In genomic region chr12:14875290-14875689, GRCm38 (mm10) we compare ENCODE assay signal across 17 mouse cellular contexts.
"Had no signal": no experiment of that assay in that cellular context is flagged by ENCODE, and none has a peak within 500 bp of the region (broad histone marks: within the 10 kb centered on the region; RNA-seq: fewer than 3 reads in every experiment).

No protein-coding gene starts in this region.

- H3K4me2 ChIP-seq: liver, embryonic 15.5 days; lung, embryonic 15.5 days; neural tube, embryonic 12.5 days; stomach, embryonic 15.5 days had no signal

- H3K4me1 ChIP-seq: liver, embryonic 15.5 days; lung, embryonic 15.5 days; megakaryocyte, embryonic 14.5 days; neural tube, embryonic 12.5 days; stomach, embryonic 15.5 days had no signal

- H3K27me3 ChIP-seq: liver, embryonic 15.5 days; lung, embryonic 15.5 days; megakaryocyte, embryonic 14.5 days; neural tube, embryonic 12.5 days; stomach, embryonic 15.5 days had no signal

- ATAC-seq: liver, postnatal 0 days; lung, postnatal 0 days had no signal

- H3K4me3 ChIP-seq: liver, embryonic 15.5 days; lung, embryonic 15.5 days; megakaryocyte, embryonic 14.5 days; neural tube, embryonic 12.5 days; stomach, embryonic 15.5 days had no signal

- H3K9me3 ChIP-seq: liver, embryonic 15.5 days; lung, embryonic 15.5 days; megakaryocyte, embryonic 14.5 days; neural tube, embryonic 12.5 days; stomach, embryonic 15.5 days had no signal

- H3K27ac ChIP-seq: liver, embryonic 15.5 days; lung, embryonic 15.5 days; macrophage; neural tube, embryonic 12.5 days; stomach, embryonic 15.5 days; stomach, postnatal 0 days had no signal

- H3K36me3 ChIP-seq: liver, embryonic 15.5 days; lung, embryonic 15.5 days; neural tube, embryonic 12.5 days; stomach, embryonic 15.5 days had no signal

- DNase-seq: liver, postnatal 0 days; lung, adult 2 months; lung, postnatal 14 days; lung, postnatal 36 days; midbrain, embryonic 14.5 days; right cerebral cortex, postnatal 14 days; thymus, adult 2 months; thymus, postnatal 25 days; thymus, postnatal 4 days had no signal

- H3K9ac ChIP-seq: liver, embryonic 15.5 days; liver, postnatal 0 days; lung, embryonic 15.5 days; neural tube, embryonic 12.5 days; stomach, embryonic 15.5 days had no signal
